23 mouse cellular contexts compared by ENCODE assay signal in genomic region chr2:124289356-124289755, GRCm38 (mm10).
A peak's percentile ranks its signal among the peaks of the same experiment; 100 is the strongest.
DNase-seq lines count a peak whose midpoint lies in the region; ATAC-seq and TF ChIP-seq lines count a peak whose summit lies in the region.
"Had no signal": no experiment of that assay in that cellular context is flagged by ENCODE, and none has a peak within 500 bp of the region (broad histone marks: within the 10 kb centered on the region; RNA-seq: fewer than 3 reads in every experiment).

No protein-coding gene starts in this region.

- no peak for DNase-seq in lung, postnatal 4 days
- DNase-seq in kidney, adult 2 months: no peak
- no peak for DNase-seq in forebrain, embryonic 11.5 days (ENCODE audit: low spot score)
- DNase-seq in gastrocnemius, postnatal 4 days (ENCODE audit: low spot score in 2 of 2): no peak
- DNase-seq: adrenal gland, postnatal 10 days; cerebellum, adult 11 months; cerebellum, adult 9-10 months; cerebellum, postnatal 25 days; forebrain, postnatal 0 days; gastrocnemius, postnatal 25 days; heart, adult 18-20 months; heart, postnatal 10 days; heart, postnatal 4 days had no signal

- H3K27ac ChIP-seq in lung, embryonic 16.5 days (ENCODE audit: low read length): no peak overlapping the region
- H3K27ac ChIP-seq in midbrain, embryonic 13.5 days: no peak overlapping the region
- H3K27ac ChIP-seq in midbrain, embryonic 16.5 days (ENCODE audit: low read length): no peak overlapping the region
- no peak overlapping the region for H3K27ac ChIP-seq in kidney, adult 2 months (ENCODE audit: insufficient read depth, low read depth, low read length)
- no peak overlapping the region for H3K27ac ChIP-seq in forebrain, embryonic 11.5 days (ENCODE audit: low read depth, low read length)
- H3K27ac ChIP-seq: embryonic facial prominence, embryonic 13.5 days; forebrain, embryonic 13.5 days; heart, embryonic 10.5 days; hindbrain, embryonic 12.5 days had no signal

- H3K36me3 ChIP-seq in lung, embryonic 16.5 days (ENCODE audit: control insufficient read depth, insufficient read depth, low read length): no peaks in the 10 kb centered on the region
- H3K36me3 ChIP-seq in midbrain, embryonic 13.5 days: no peaks in the 10 kb centered on the region
- H3K36me3 ChIP-seq in midbrain, embryonic 16.5 days (ENCODE audit: control insufficient read depth, insufficient read depth, low read length): no peaks in the 10 kb centered on the region
- no peaks in the 10 kb centered on the region for H3K36me3 ChIP-seq in kidney, adult 2 months (ENCODE audit: control insufficient read depth, insufficient read depth, low read length)
- H3K36me3 ChIP-seq in forebrain, embryonic 11.5 days (ENCODE audit: control insufficient read depth, insufficient read depth, low read length): no peaks in the 10 kb centered on the region
- H3K36me3 ChIP-seq: embryonic facial prominence, embryonic 13.5 days; heart, embryonic 10.5 days; hindbrain, embryonic 12.5 days had no signal

- no peaks in the 10 kb centered on the region for H3K4me1 ChIP-seq in lung, embryonic 16.5 days (replicated peaks; ENCODE audit: control insufficient read depth, insufficient read depth, low read length)
- 0 out of 2 replicates have a peak, but pooled peaks cover 4% of the 10 kb centered on the region for H3K4me1 ChIP-seq in midbrain, embryonic 13.5 days (replicated peaks)
- H3K4me1 ChIP-seq in midbrain, embryonic 16.5 days (ENCODE audit: control insufficient read depth, insufficient read depth, low read length): no peaks in the 10 kb centered on the region
- H3K4me1 ChIP-seq in kidney, adult 2 months (ENCODE audit: control insufficient read depth, insufficient read depth, low read length): no peaks in the 10 kb centered on the region
- H3K4me1 ChIP-seq in forebrain, embryonic 11.5 days (replicated peaks; ENCODE audit: control insufficient read depth, insufficient read depth, low read length): no peaks in the 10 kb centered on the region
- H3K4me1 ChIP-seq: embryonic facial prominence, embryonic 13.5 days; heart, embryonic 10.5 days; hindbrain, embryonic 12.5 days had no signal

- 0 out of 2 replicates have a peak, but pooled peaks have one; percentile 39 for ATAC-seq in lung, embryonic 16.5 days (ENCODE audit: low read depth)
- ATAC-seq in midbrain, embryonic 13.5 days: 0 out of 2 replicates have a peak, but pooled peaks have one; percentile 24
- ATAC-seq in midbrain, embryonic 16.5 days: no peak
- ATAC-seq in granulocyte monocyte progenitor cell, adult 5-6 weeks (replicated peaks; ENCODE audit: poor library complexity, severe bottlenecking): peak; percentile 84
- no peak for ATAC-seq in forebrain, embryonic 11.5 days (replicated peaks; ENCODE audit: low FRiP score)
- ATAC-seq: forebrain, embryonic 13.5 days; forebrain, postnatal 0 days; hindbrain, embryonic 16.5 days had no signal

- H3K9ac ChIP-seq in lung, embryonic 16.5 days (ENCODE audit: low read length): no peak overlapping the region
- no peak overlapping the region for H3K9ac ChIP-seq in midbrain, embryonic 13.5 days (replicated peaks)
- H3K9ac ChIP-seq in midbrain, embryonic 16.5 days (ENCODE audit: low read depth, low read length): no peak overlapping the region
- no peak overlapping the region for H3K9ac ChIP-seq in forebrain, embryonic 11.5 days (ENCODE audit: low read length)
- H3K9ac ChIP-seq: embryonic facial prominence, embryonic 13.5 days; forebrain, embryonic 13.5 days; forebrain, postnatal 0 days; hindbrain, embryonic 12.5 days had no signal

- no peak overlapping the region for H3K4me2 ChIP-seq in lung, embryonic 16.5 days (ENCODE audit: low read depth, low read length)
- no peak overlapping the region for H3K4me2 ChIP-seq in midbrain, embryonic 13.5 days (replicated peaks)
- H3K4me2 ChIP-seq in midbrain, embryonic 16.5 days (ENCODE audit: low read length): no peak overlapping the region
- H3K4me2 ChIP-seq in forebrain, embryonic 11.5 days (ENCODE audit: low read depth, low read length, severe bottlenecking): no peak overlapping the region
- H3K4me2 ChIP-seq: embryonic facial prominence, embryonic 13.5 days; forebrain, embryonic 13.5 days; hindbrain, embryonic 12.5 days had no signal

- 82% methylated on average over 2 of the region's 2 CpGs for WGBS in lung, embryonic 16.5 days
- WGBS in midbrain, embryonic 13.5 days: 55% methylated on average over 2 of the region's 2 CpGs
- 52% methylated on average over 2 of the region's 2 CpGs for WGBS in midbrain, embryonic 16.5 days
- WGBS in kidney, adult 2 months: 88% methylated on average over 2 of the region's 2 CpGs
- 73% methylated on average over 2 of the region's 2 CpGs for WGBS in forebrain, embryonic 11.5 days

- no peaks in the 10 kb centered on the region; the same call in 1 of the 2 replicates for H3K9me3 ChIP-seq in lung, embryonic 16.5 days (ENCODE audit: control insufficient read depth, low read length)
- no peaks in the 10 kb centered on the region for H3K9me3 ChIP-seq in midbrain, embryonic 13.5 days
- H3K9me3 ChIP-seq in midbrain, embryonic 16.5 days (replicated peaks; ENCODE audit: control insufficient read depth, low read length, poor library complexity, severe bottlenecking): no peaks in the 10 kb centered on the region
- no peaks in the 10 kb centered on the region for H3K9me3 ChIP-seq in forebrain, embryonic 11.5 days (ENCODE audit: control insufficient read depth, low read length)
- H3K9me3 ChIP-seq: embryonic facial prominence, embryonic 13.5 days; forebrain, embryonic 13.5 days; heart, embryonic 10.5 days; hindbrain, embryonic 12.5 days had no signal

- no peak overlapping the region for H3K4me3 ChIP-seq in lung, embryonic 16.5 days (ENCODE audit: low read length)
- H3K4me3 ChIP-seq in midbrain, embryonic 13.5 days (replicated peaks): no peak overlapping the region
- no peak overlapping the region for H3K4me3 ChIP-seq in midbrain, embryonic 16.5 days (ENCODE audit: low read depth, low read length)
- H3K4me3 ChIP-seq in kidney, adult 2 months (ENCODE audit: insufficient read depth, low read depth, low read length): no peak overlapping the region
- no peak overlapping the region for H3K4me3 ChIP-seq in forebrain, embryonic 11.5 days (ENCODE audit: low read depth, low read length)
- H3K4me3 ChIP-seq: embryonic facial prominence, embryonic 13.5 days; forebrain, embryonic 13.5 days; heart, embryonic 10.5 days; hindbrain, embryonic 12.5 days had no signal

- TF ChIP-seq CTCF in kidney, adult 2 months (conservative IDR thresholded peaks at IDR 0.05; ENCODE audit: insufficient read depth, insufficient read length, low read depth, low read length): no peak

- no peaks in the 10 kb centered on the region for H3K27me3 ChIP-seq in lung, embryonic 16.5 days (ENCODE audit: control insufficient read depth, insufficient read depth, low read depth, low read length)
- H3K27me3 ChIP-seq in midbrain, embryonic 13.5 days: no peaks in the 10 kb centered on the region
- no peaks in the 10 kb centered on the region for H3K27me3 ChIP-seq in midbrain, embryonic 16.5 days (ENCODE audit: control insufficient read depth, insufficient read depth, low read depth, low read length)
- no peaks in the 10 kb centered on the region for H3K27me3 ChIP-seq in kidney, adult 2 months (replicated peaks; ENCODE audit: control insufficient read depth, insufficient read depth, low read length)
- H3K27me3 ChIP-seq in forebrain, embryonic 11.5 days (ENCODE audit: control insufficient read depth, insufficient read depth, low read length): no peaks in the 10 kb centered on the region
- H3K27me3 ChIP-seq: CH12.LX; embryonic facial prominence, embryonic 13.5 days; forebrain, embryonic 13.5 days; hindbrain, embryonic 12.5 days had no signal

- no peak for TF ChIP-seq POLR2A in kidney, adult 2 months (IDR thresholded peaks at IDR 0.05; ENCODE audit: low read depth, low read length)

Comparison
In these comparisons a context has a peak if more than half of its experiments do, and no peak if none do; other contexts are left out.
1. ATAC-seq: peak in lung, embryonic 16.5 days (single experiment), midbrain, embryonic 13.5 days (single experiment) and granulocyte monocyte progenitor cell, adult 5-6 weeks (single experiment); none in midbrain, embryonic 16.5 days (single experiment) and forebrain, embryonic 11.5 days (single experiment).